Mouse (Mus musculus): ENCODE measurements around the gene Mon1b.

GRCm38 (mm10) chr8:113632634-113633033 is 2.8 kb upstream of the Mon1b start:
- TF ChIP-seq CTCF (IDR thresholded peaks at IDR 0.05; ENCODE audit: extremely low read depth, insufficient read depth, low read length), result peak; percentile 62
- TF ChIP-seq POLR2A (IDR thresholded peaks at IDR 0.05; ENCODE audit: extremely low read depth, insufficient read depth, low read length), result no peak

Data from cortical plate, adult 2 months (tissue).